Mouse (Mus musculus) liver, embryonic 14.5 days (tissue): ENCODE results near the gene Kctd13.

Source experiments
- CTCF ChIP-seq: IDR thresholded peaks from 2 replicates; pipeline ENCODE4 v1.5.1; 2016; ENCODE audit warnings: antibody characterized with exemption, low read depth, control low read depth
- EP300 ChIP-seq: IDR thresholded peaks from 2 replicates; pipeline ENCODE4 v1.6.1; 2016; ENCODE audit warnings: antibody characterized with exemption, low read depth

DNA sequence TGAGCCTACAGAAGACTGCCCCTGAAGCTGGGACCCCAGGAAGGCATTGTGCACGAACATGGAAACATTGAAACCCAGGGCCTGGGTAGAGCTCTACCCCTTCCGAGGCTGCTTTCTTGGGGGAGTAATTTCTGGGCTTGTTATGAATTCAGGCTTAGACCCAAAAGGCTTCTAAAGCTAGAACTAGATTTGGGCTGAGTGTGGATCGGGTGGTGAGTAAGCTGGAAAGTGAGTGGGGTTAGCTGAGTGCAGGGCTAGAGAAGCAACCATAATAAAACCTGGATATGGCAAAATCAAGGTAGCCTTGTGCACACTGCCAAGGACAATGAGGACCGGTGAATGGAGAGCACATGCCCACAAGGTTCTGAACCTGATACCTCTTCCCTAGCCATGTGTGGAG, 33.3 kb downstream of the Kctd13 start:
- TF ChIP-seq EP300 (no peak), CTCF (no peak)
